ENCODE assay signal across 8 mouse cellular contexts in genomic region chr10:61715996-61716864, GRCm38 (mm10). TPM values are rescaled to one million over a fixed set of nuclear protein-coding genes. Genes with fewer than 3 reads are reported as not detected.
DNase-seq lines count a peak whose midpoint lies in the region; ATAC-seq and TF ChIP-seq lines count a peak whose summit lies in the region.

No protein-coding gene starts in this region.

- DNase-seq in gastrocnemius, adult 2 months = no peak
- no peak for DNase-seq in gastrocnemius, adult 8-10 months (ENCODE audit: low spot score in 2 of 2)
- no peak for DNase-seq in hindbrain, embryonic 14.5 days (ENCODE audit: low spot score)
- DNase-seq in thymus, postnatal 0 days (ENCODE audit: low spot score) = no peak
- DNase-seq in gastrocnemius, postnatal 25 days = no peak
- DNase-seq in cerebellum, postnatal 25 days = no peak

- H3K36me3 ChIP-seq in hindbrain, embryonic 14.5 days (replicated peaks; ENCODE audit: control insufficient read depth, insufficient read depth) = no peaks in the 10 kb centered on the region

- ATAC-seq in hindbrain, embryonic 14.5 days (ENCODE audit: low FRiP score) = peak; percentile 17; the same call in 1 of the 2 replicates
- ATAC-seq in megakaryocyte, adult 5-6 weeks (ENCODE audit: poor library complexity, severe bottlenecking) = peak; percentile 48

- H3K27ac ChIP-seq in gastrocnemius, adult 2 months = peak overlapping the region; percentile 87; the same call in 1 of the 2 replicates
- no peak overlapping the region for H3K27ac ChIP-seq in bone marrow, adult 2 months (ENCODE audit: control insufficient read depth, insufficient read depth, low read depth, low read length, poor library complexity)
- no peak overlapping the region for H3K27ac ChIP-seq in hindbrain, embryonic 14.5 days

- peak overlapping the region; percentile 90 for H3K4me3 ChIP-seq in gastrocnemius, adult 2 months
- H3K4me3 ChIP-seq in bone marrow, adult 2 months (replicated peaks; ENCODE audit: control insufficient read depth, low read depth, low read length) = peak overlapping the region; percentile 18
- H3K4me3 ChIP-seq in hindbrain, embryonic 14.5 days (replicated peaks; ENCODE audit: low read length) = 0 out of 2 replicates have a peak overlapping the region, but pooled peaks have one; percentile 44

- no peak overlapping the region for H3K9ac ChIP-seq in hindbrain, embryonic 14.5 days

- H3K9me3 ChIP-seq in hindbrain, embryonic 14.5 days (ENCODE audit: control insufficient read depth, low read length) = no peaks in the 10 kb centered on the region

- H3K4me2 ChIP-seq in hindbrain, embryonic 14.5 days (replicated peaks) = peak overlapping the region; percentile 66; the same call in 1 of the 2 replicates

- H3K27me3 ChIP-seq in hindbrain, embryonic 14.5 days (ENCODE audit: control insufficient read depth, insufficient read depth, low read length) = peaks cover 4% of the 10 kb centered on the region; the same call in 1 of the 2 replicates

- peaks cover 3% of the 10 kb centered on the region; the same call in 1 of the 2 replicates for H3K4me1 ChIP-seq in bone marrow, adult 2 months (ENCODE audit: control insufficient read depth, insufficient read depth, low read length)
- no peaks in the 10 kb centered on the region for H3K4me1 ChIP-seq in hindbrain, embryonic 14.5 days (replicated peaks; ENCODE audit: control insufficient read depth, insufficient read depth, low read length)

- WGBS in bone marrow, adult 2 months = 54% methylated on average over 7 of the region's 7 CpGs
- WGBS in hindbrain, embryonic 14.5 days = 69% methylated on average over 7 of the region's 7 CpGs

- intact Hi-C loops in gastrocnemius, adult 2 months (cut with DNase I) = no loop called here

- TF ChIP-seq CTCF in gastrocnemius, adult 2 months (IDR thresholded peaks at IDR 0.05) = no peak
- TF ChIP-seq CTCF in bone marrow, adult 2 months (IDR thresholded peaks at IDR 0.05; ENCODE audit: control insufficient read depth, insufficient read depth, low read length) = no peak

- TF ChIP-seq POLR2A in bone marrow, adult 2 months (IDR thresholded peaks at IDR 0.05; ENCODE audit: borderline replicate concordance, control insufficient read depth, low read depth, low read length) = no peak

RNA-seq across cellular contexts. Expression of gene Aifm2, which starts 1.2 kb away (rescaled TPM):
- 10 to 100 TPM; 13.9 to 19.7 TPM for total RNA-seq in gastrocnemius, adult 2 months (2021)
- total RNA-seq in gastrocnemius, adult 8-10 months (2022) = 10 to 100 TPM; 11.7 to 13.7 (median 12.5) TPM
- polyA plus RNA-seq in bone marrow, adult 2 months (2011; ENCODE audit: insufficient read depth, insufficient read length, low replicate concordance, missing spikeins) = 9.2 and 14.9 TPM in 2 replicates
- polyA plus RNA-seq in hindbrain, embryonic 14.5 days (2014; fragmentation: Nextera tagmentation; extraction: Ambion mirVana) = 11.9 and 12.3 TPM in 2 replicates
- 3.9 and 5.9 TPM in 2 replicates for total RNA-seq in megakaryocyte, adult 5-6 weeks (2015)
- 15.7 and 19.1 TPM in 2 replicates for total RNA-seq in megakaryocyte, adult 5-6 weeks (2017)
- 3.8 TPM in 2 replicates for polyA plus RNA-seq in thymus, postnatal 0 days (2015; fragmentation: Nextera tagmentation; extraction: Ambion mirVana)
- 10 to 100 TPM; 13.5 to 19.4 TPM for total RNA-seq in gastrocnemius, postnatal 25 days (2021)

RNA-seq across cellular contexts. Expression of gene Tysnd1, which starts 20.9 kb away (rescaled TPM):
- total RNA-seq in gastrocnemius, adult 2 months (2021) = 10 to 100 TPM; 12.3 to 14.4 TPM
- 10 to 100 TPM; 12.6 to 16.1 (median 14.5) TPM for total RNA-seq in gastrocnemius, adult 8-10 months (2022)
- polyA plus RNA-seq in bone marrow, adult 2 months (2011; ENCODE audit: insufficient read depth, insufficient read length, low replicate concordance, missing spikeins) = 12.3 and 29.2 TPM in 2 replicates
- 32.0 and 32.1 TPM in 2 replicates for polyA plus RNA-seq in hindbrain, embryonic 14.5 days (2014; fragmentation: Nextera tagmentation; extraction: Ambion mirVana)
- 11.4 and 12.9 TPM in 2 replicates for total RNA-seq in megakaryocyte, adult 5-6 weeks (2015)
- 8.2 and 13.1 TPM in 2 replicates for total RNA-seq in megakaryocyte, adult 5-6 weeks (2017)
- polyA plus RNA-seq in thymus, postnatal 0 days (2015; fragmentation: Nextera tagmentation; extraction: Ambion mirVana) = 23.8 and 26.0 TPM in 2 replicates
- total RNA-seq in gastrocnemius, postnatal 25 days (2021) = 10 to 100 TPM; 10.6 to 12.9 TPM

RNA-seq across cellular contexts. Expression of gene Sar1a, which starts 36.1 kb away (rescaled TPM):
- total RNA-seq in gastrocnemius, adult 2 months (2021) = 100 to 1,000 TPM; 129 to 145 TPM
- 100 to 1,000 TPM; 119 to 156 (median 128) TPM for total RNA-seq in gastrocnemius, adult 8-10 months (2022)
- polyA plus RNA-seq in bone marrow, adult 2 months (2011; ENCODE audit: insufficient read depth, insufficient read length, low replicate concordance, missing spikeins) = 52.5 and 68.8 TPM in 2 replicates
- 211 and 230 TPM in 2 replicates for polyA plus RNA-seq in hindbrain, embryonic 14.5 days (2014; fragmentation: Nextera tagmentation; extraction: Ambion mirVana)
- total RNA-seq in megakaryocyte, adult 5-6 weeks (2015) = 71.2 and 73.2 TPM in 2 replicates
- total RNA-seq in megakaryocyte, adult 5-6 weeks (2017) = 74.8 and 86.9 TPM in 2 replicates
- polyA plus RNA-seq in thymus, postnatal 0 days (2015; fragmentation: Nextera tagmentation; extraction: Ambion mirVana) = 154 and 163 TPM in 2 replicates
- 100 to 1,000 TPM in 1 of 2 experiments, 10 to 100 TPM in 1; 99.2 to 113 TPM for total RNA-seq in gastrocnemius, postnatal 25 days (2021)

Comparison
In these comparisons a context has a peak if more than half of its experiments do, and no peak if none do; other contexts are left out.
1. H3K4me3 ChIP-seq: peak in every context shown above with its lines; median percentile 90 in gastrocnemius, adult 2 months; 44 in hindbrain, embryonic 14.5 days; 18 in bone marrow, adult 2 months.